Mouse (Mus musculus): Measurements from ENCODE around the gene Slc2a5.

The Slc2a5 gene

GRCm38 (mm10) chr4:150151045-150151444 is 32.0 kb downstream of the Slc2a5 start:
- ChIA-PET POLR2A (interaction anchor here in 3 of 4 experiments (0.5 to 1.7 kb wide), 9 partner anchors 11 to 1235 kb away, joined by 3 to 6 read pairs (median 4); no protein-coding TSS in a partner anchor), CTCF (interaction anchor here (0.5 to 4.9 kb wide), 20 partner anchors 10 to 149 kb away, joined by 3 to 42 read pairs (median 4); partner anchors contain the start of gene Gpr157 (in 1 of the 4))

DNA sequence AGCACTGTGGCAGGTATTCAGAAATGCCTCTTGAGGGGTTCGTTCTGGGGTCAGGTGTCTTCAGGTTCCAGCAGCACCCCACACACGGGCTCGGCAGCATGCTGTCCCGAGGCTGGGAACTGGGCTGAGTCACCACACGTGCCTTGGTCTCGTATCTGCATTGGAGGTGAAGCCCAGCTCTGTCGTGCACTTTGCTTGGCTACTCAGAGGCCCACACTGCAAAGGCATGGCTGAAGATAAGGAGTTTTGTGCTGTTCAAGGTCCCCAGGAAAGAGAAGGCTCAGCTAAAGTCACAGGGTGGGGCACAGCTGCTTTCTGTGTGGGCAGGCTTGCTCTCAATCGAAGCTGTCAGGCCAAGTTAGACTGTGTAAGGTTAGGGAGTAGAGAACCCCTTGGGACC is 33.4 kb downstream of the Slc2a5 start:
- ChIA-PET CTCF (interaction anchor here (0.6 to 4.9 kb wide), 12 partner anchors 8 to 385 kb away, joined by 3 to 46 read pairs (median 4); no protein-coding TSS in a partner anchor), POLR2A (interaction anchor here in 3 of 4 experiments (0.6 to 4.2 kb wide), 12 partner anchors 8 to 116 kb away, joined by 3 to 18 read pairs (median 4); no protein-coding TSS in a partner anchor)

GRCm38 (mm10) chr4:150155301-150155700 is 36.2 kb downstream of the Slc2a5 start:
- POLR2A ChIA-PET: interaction anchor here (0.5 to 4.2 kb wide), 40 partner anchors 8 to 1365 kb away, joined by 3 to 18 read pairs (median 4); partner anchors contain the start of genes Gpr157 (in 2 of the 4), H6pd (in 2 of the 4) and Eno1 (in 1 of the 4)

DNA sequence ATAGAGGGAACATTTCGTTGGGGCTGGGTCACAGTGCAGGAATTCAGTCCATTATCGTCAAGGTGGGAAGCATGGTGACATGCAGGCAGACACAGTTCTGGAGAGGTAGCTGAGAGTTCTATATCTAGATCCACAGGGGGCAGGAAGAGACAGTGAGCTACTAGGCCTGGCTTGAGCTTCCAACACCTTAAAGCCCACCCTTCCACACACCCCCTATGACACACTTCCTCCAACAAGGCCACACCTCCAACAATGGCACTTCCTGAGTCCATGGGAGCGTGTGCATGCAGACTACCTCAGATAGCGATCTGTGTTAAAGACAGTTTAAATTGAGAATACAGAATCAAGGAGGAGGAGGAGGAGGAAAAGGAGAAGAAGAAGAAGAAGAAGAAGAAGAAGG is 36.6 kb downstream of the Slc2a5 start:
- ChIA-PET POLR2A (interaction anchor here (0.5 to 4.2 kb wide), 36 partner anchors 9 to 357 kb away, joined by 3 to 18 read pairs (median 5); partner anchors contain the start of genes Gpr157 (in 2 of the 4), H6pd (in 2 of the 4) and Eno1 (in 1 of the 4)), CTCF (interaction anchor here (0.6 to 4.3 kb wide), 20 partner anchors 9 to 1998 kb away, joined by 3 to 46 read pairs (median 4); partner anchors contain the start of gene Gpr157 (in 1 of the 4))

More at GRCm38 (mm10) chr4:150155301-150155700, 36.2 kb downstream of the Slc2a5 start:
- CTCF ChIA-PET: interaction anchor here (0.5 to 4.3 kb wide), 22 partner anchors 7 to 1998 kb away, joined by 3 to 46 read pairs (median 4); partner anchors contain the start of gene Gpr157 (in 1 of the 4)

DNA sequence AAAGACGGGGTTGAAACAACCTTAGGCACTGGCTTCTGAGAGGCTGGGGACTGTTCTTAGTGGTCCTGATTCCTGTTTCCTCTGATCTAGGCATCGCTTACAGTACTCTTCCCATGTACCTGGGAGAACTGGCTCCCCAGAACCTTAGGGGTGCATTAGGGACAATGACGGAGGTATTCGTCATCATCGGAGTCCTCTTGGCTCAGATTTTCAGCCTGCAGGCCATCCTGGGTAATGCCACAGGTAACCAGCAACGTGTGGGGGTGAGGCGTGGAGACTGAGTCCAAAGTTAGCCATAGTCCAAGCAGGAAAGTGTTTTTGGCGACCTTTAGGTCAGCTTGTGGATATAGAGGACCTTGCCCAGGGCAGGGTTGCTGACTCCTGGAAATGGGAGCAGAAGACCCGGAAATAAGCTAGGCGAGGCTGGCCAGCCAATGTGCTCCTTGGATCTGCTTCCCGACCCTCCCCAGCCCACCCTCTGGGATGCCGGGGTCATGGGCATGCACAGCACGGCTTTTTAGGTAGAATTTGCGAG is 38.3 kb downstream of the Slc2a5 start:
- ChIA-PET POLR2A (interaction anchor here in 3 of 4 experiments (0.7 to 2.5 kb wide), 15 partner anchors 9 to 123 kb away, joined by 3 to 10 read pairs (median 4); partner anchors contain the start of genes Gpr157 (in 1 of the 3) and Slc2a7 (in 1 of the 3)), CTCF (interaction anchor here in 3 of 4 experiments (0.6 to 2.2 kb wide), 10 partner anchors 9 to 45 kb away, joined by 3 to 9 read pairs (median 4); no protein-coding TSS in a partner anchor)

- POLR2A ChIA-PET: interaction anchor here in 1 of 4 experiments (0.6 to 2.5 kb wide), 3 partner anchors 12 to 193 kb away, joined by 3 to 10 read pairs (median 3); partner anchors contain the start of gene Slc2a7
- CTCF ChIA-PET: interaction anchor here in 2 of 4 experiments (0.5 to 2.2 kb wide), 5 partner anchors 14 to 495 kb away, joined by 3 to 8 read pairs (median 3); no protein-coding TSS in a partner anchor
These were observed 40.4 kb downstream of the Slc2a5 start for GRCm38 (mm10) chr4:150159458-150159857.

- CTCF ChIA-PET: interaction anchor here (0.5 to 4.8 kb wide), 106 partner anchors 8 to 1532 kb away, joined by 3 to 51 read pairs (median 4); partner anchors contain the start of genes Gpr157 (in 3 of the 4), Eno1 (in 1 of the 4), Slc2a5 (in 1 of the 4) and Slc2a7 (in 1 of the 4)
These were observed 43.6 kb downstream of the Slc2a5 start for GRCm38 (mm10) chr4:150162561-150163169.

GRCm38 (mm10) chr4:150164875-150165274 is 45.8 kb downstream of the Slc2a5 start:
- CTCF ChIA-PET: interaction anchor here (0.5 to 4.8 kb wide), 33 partner anchors 9 to 511 kb away, joined by 3 to 42 read pairs (median 3); partner anchors contain the start of gene Gpr157 (in 1 of the 4)

More at GRCm38 (mm10) chr4:150162561-150163169, 43.6 kb downstream of the Slc2a5 start:
- POLR2A ChIA-PET: interaction anchor here in 3 of 4 experiments (0.6 to 3.0 kb wide), 29 partner anchors 9 to 425 kb away, joined by 3 to 14 read pairs (median 5); partner anchors contain the start of genes Slc2a7 (in 1 of the 3) and Tmem201 (in 1 of the 3)

DNA sequence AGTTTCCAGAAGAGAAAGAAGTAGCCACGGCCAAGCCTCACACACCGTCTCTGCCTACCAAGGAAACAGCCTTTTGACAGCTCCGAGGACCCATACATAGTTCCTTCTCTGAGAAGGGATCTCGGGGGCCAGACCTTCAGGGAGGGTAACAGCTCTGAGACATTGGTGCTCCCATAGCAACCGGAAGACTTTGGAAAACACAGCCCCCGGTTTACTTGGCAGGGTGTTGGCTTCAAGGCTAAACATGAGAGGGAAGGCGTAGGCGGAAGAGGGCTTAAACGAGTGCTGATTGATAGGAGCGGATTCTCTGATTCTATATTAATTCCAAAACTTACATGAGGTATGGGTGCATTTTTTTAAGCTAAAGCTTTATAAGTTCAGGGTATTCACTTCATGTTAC is 49.3 kb downstream of the Slc2a5 start:
- POLR2A ChIA-PET: interaction anchor here in 3 of 4 experiments (0.6 to 1.9 kb wide), 7 partner anchors 10 to 727 kb away, joined by 3 to 4 read pairs (median 3); no protein-coding TSS in a partner anchor
- CTCF ChIA-PET: interaction anchor here in 2 of 4 experiments (0.7 kb wide), 2 partner anchors 9 to 979 kb away, joined by 3 to 4 read pairs; no protein-coding TSS in a partner anchor

More at GRCm38 (mm10) chr4:150164875-150165274, 45.8 kb downstream of the Slc2a5 start:
- POLR2A ChIA-PET: interaction anchor here (0.7 to 3.0 kb wide), 28 partner anchors 8 to 116 kb away, joined by 3 to 19 read pairs (median 5); no protein-coding TSS in a partner anchor

DNA sequence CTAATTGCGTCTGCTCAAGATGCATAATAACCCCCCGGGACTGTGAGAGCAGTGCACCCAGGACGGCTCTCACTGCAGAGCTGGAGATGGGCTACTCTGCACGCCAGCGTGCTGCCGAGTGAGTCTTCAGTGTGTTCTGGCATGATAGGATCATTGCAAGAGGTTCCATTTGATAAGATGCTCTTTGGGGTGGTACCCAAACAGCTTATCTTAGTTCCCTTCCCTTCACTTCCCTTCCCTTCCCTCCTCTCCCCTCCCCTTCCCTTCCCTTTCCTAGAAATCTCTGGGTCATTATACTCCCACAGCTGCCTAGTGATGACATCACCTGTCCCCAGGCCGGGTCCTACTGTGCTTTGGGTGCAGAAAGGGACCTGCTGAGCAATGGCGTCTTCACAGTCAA is 53.0 kb downstream of the Slc2a5 start:
- ChIA-PET POLR2A (interaction anchor here in 3 of 4 experiments (0.6 to 1.7 kb wide), 4 partner anchors 9 to 40 kb away, joined by 5 to 8 read pairs (median 5); no protein-coding TSS in a partner anchor), CTCF (interaction anchor here in 3 of 4 experiments (0.6 to 2.1 kb wide), 6 partner anchors 9 to 465 kb away, joined by 3 to 12 read pairs (median 4); no protein-coding TSS in a partner anchor)

- ChIA-PET CTCF (interaction anchor here (0.5 to 2.7 kb wide), 59 partner anchors 8 to 483 kb away, joined by 3 to 30 read pairs (median 4); partner anchors contain the start of gene Gpr157 (in 1 of the 4)), POLR2A (interaction anchor here (0.5 to 2.6 kb wide), 31 partner anchors 8 to 122 kb away, joined by 3 to 12 read pairs (median 4); partner anchors contain the start of gene Gpr157 (in 2 of the 4))
These were observed 54.2 kb downstream of the Slc2a5 start for GRCm38 (mm10) chr4:150173281-150173680.

GRCm38 (mm10) chr4:150174027-150174426 is 54.9 kb downstream of the Slc2a5 start:
- ChIA-PET POLR2A (interaction anchor here (0.5 to 2.6 kb wide), 24 partner anchors 9 to 123 kb away, joined by 3 to 12 read pairs (median 4); partner anchors contain the start of gene Gpr157 (in 1 of the 4)), CTCF (interaction anchor here (0.5 to 2.7 kb wide), 47 partner anchors 9 to 495 kb away, joined by 3 to 30 read pairs (median 4); partner anchors contain the start of gene Gpr157 (in 1 of the 4))

- CTCF ChIA-PET: interaction anchor here in 3 of 4 experiments (0.6 to 2.0 kb wide), 22 partner anchors 9 to 615 kb away, joined by 3 to 11 read pairs (median 3); partner anchors contain the start of gene Rere (in 1 of the 3)
- POLR2A ChIA-PET: interaction anchor here in 3 of 4 experiments (1.0 to 3.1 kb wide), 16 partner anchors 9 to 164 kb away, joined by 3 to 19 read pairs (median 5); no protein-coding TSS in a partner anchor
These were observed 57.5 kb downstream of the Slc2a5 start for GRCm38 (mm10) chr4:150176535-150176934.

- ChIA-PET CTCF (interaction anchor here (0.6 to 2.0 kb wide), 22 partner anchors 8 to 615 kb away, joined by 3 to 11 read pairs (median 3); partner anchors contain the start of gene Rere (in 1 of the 4)), POLR2A (interaction anchor here in 3 of 4 experiments (0.5 to 3.1 kb wide), 22 partner anchors 8 to 163 kb away, joined by 3 to 19 read pairs (median 4); no protein-coding TSS in a partner anchor)
These were observed 58.0 kb downstream of the Slc2a5 start for GRCm38 (mm10) chr4:150177122-150177521.

DNA sequence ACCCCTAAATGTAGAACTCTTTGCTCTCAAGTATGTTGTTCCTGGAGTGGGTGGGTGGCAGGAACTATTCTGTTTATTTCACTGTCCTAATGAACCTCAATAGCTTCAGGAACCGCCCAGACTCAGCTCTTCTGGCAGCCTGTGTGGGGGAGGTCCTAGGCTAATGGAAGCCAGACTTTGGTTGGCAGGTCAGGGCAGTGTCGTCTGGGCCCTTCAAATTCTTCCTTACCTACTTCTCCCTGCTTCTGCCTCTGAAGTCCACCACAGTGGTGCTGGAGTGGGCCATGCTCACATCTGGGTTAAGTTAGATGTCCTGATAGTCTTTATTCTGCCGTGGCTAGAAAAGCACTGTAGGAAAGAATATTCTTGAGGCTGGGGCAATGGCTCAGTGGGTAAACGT is 59.0 kb downstream of the Slc2a5 start:
- POLR2A ChIA-PET: interaction anchor here in 2 of 4 experiments (0.6 to 3.1 kb wide), 9 partner anchors 7 to 66 kb away, joined by 3 to 19 read pairs (median 5); no protein-coding TSS in a partner anchor
- CTCF ChIA-PET: interaction anchor here in 3 of 4 experiments (0.5 to 2.0 kb wide), 7 partner anchors 10 to 1498 kb away, joined by 3 to 18 read pairs (median 7); partner anchors contain the start of gene Gpr157 (in 1 of the 3)

DNA sequence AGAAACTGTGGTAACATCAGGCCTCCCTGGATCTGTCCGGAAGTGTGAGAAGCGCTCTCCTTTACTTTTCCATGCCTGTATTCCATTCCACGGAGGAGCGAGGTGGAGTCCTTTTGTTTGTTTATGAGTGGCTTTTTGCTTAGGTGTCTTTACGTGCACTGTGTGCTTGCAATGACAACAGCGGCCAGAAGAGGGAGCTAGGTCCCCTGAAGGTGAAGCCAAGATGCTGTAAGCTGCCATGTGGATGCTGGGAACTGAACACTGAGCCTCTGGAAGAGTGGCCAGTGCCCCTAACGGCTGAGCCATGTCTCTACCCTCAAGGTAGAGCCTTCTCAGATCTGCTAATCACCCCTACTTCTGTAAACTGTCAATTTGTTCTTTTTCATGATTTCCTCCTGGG is 62.2 kb downstream of the Slc2a5 start:
- ChIA-PET POLR2A (interaction anchor here in 1 of 4 experiments (0.7 to 1.2 kb wide), 2 partner anchors 11 to 31 kb away, joined by 3 read pairs; no protein-coding TSS in a partner anchor), CTCF (interaction anchor here in 2 of 4 experiments (0.6 to 1.0 kb wide), 11 partner anchors 8 to 340 kb away, joined by 3 to 7 read pairs (median 4); no protein-coding TSS in a partner anchor)
